Mouse (Mus musculus) liver, postnatal 0 days (tissue): Measurements from ENCODE around the gene Micu2.

Experiments used
- CTCF ChIP-seq: sonication (generic); IDR thresholded peaks from 2 replicates; pipeline ENCODE4 v1.5.1; 2016; ENCODE audit warnings: antibody characterized with exemption, low read depth
- EP300 ChIP-seq: IDR thresholded peaks from 2 replicates; pipeline ENCODE4 v1.6.1; 2016; ENCODE audit warnings: antibody characterized with exemption, low read depth, mild to moderate bottlenecking

DNA sequence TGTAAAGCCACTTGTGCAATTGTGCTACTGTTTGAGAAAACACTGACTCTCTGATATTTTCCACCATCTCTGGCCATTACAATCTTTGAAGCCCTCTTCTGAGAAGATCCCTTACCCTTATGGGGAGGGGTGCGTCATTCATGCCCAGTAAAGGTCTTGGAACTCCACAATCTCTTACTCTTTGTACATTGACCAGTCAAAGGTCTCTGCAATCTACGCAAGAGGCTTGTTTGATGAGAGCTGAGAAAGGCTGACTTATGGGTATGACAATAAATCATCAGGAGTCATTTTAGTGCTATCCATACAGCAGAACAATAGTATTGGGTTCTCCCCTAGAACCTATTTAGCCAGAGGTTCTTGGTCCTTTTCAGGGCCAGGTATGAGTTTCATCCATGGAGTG lies 9.9 kb downstream of the Micu2 start:
- TF ChIP-seq CTCF, result no peak
- TF ChIP-seq EP300, result no peak
